8 mouse cellular contexts compared by ENCODE assay signal in the genomic region with DNA sequence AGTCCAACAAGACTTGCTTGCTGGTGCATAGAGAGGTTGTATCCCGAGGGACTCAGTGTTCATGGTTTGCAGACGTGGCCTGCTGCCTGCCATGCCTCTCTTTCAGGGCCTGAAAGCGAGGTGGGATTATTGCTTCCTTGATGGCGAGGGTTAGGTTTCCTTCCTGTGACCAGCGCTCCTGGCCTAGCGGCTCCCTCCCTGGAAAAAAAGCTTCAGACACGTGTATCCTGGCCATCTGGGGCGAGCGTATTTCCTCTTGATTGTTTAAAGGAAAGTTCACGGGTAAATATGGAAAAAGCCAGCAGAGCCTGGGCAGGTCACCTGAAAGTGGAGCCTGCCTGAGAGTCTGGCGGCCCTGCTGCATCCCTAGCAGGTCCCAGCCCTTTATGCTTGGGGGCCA.
DNase-seq lines count a peak whose midpoint lies in the region; ATAC-seq and TF ChIP-seq lines count a peak whose summit lies in the region.

No protein-coding gene starts in this region.

- peak; percentile 32 for DNase-seq in adrenal gland, postnatal 10 days
- peak; percentile 9 for DNase-seq in brain, embryonic 14.5 days (ENCODE audit: low read depth)
- peak; percentile 53 to 80 for DNase-seq in kidney, postnatal 36 days
- DNase-seq in left cerebral cortex, postnatal 14 days (ENCODE audit: low spot score in 2 of 2) = no peak
- no peak for DNase-seq in hindbrain, embryonic 14.5 days (ENCODE audit: low spot score)
- no peak for DNase-seq in cerebellum, adult 2 months

- H3K27me3 ChIP-seq in heart, embryonic 16.5 days (ENCODE audit: control insufficient read depth, insufficient read depth, low read length) = no peaks in the 10 kb centered on the region
- no peaks in the 10 kb centered on the region for H3K27me3 ChIP-seq in hindbrain, embryonic 14.5 days (ENCODE audit: control insufficient read depth, insufficient read depth, low read length)
- no peaks in the 10 kb centered on the region for H3K27me3 ChIP-seq in cerebellum, adult 2 months (ENCODE audit: control insufficient read depth, insufficient read depth, low read length)

- no peak for TF ChIP-seq CTCF in brain, embryonic 14.5 days (IDR thresholded peaks at IDR 0.05; ENCODE audit: borderline replicate concordance, extremely low read depth, insufficient read depth, insufficient read length)
- no peak for TF ChIP-seq CTCF in cerebellum, adult 2 months (IDR thresholded peaks at IDR 0.05; ENCODE audit: borderline replicate concordance, insufficient read depth, low read depth, low read length)

- TF ChIP-seq POLR2A in brain, embryonic 14.5 days (IDR thresholded peaks at IDR 0.05; ENCODE audit: borderline replicate concordance, extremely low read depth, insufficient read depth, insufficient read length, poor library complexity, severe bottlenecking) = no peak
- no peak for TF ChIP-seq POLR2A in cerebellum, adult 2 months (IDR thresholded peaks at IDR 0.05; ENCODE audit: borderline replicate concordance, insufficient read depth, low read length)

- peak overlapping the region; percentile 35; the same call in 1 of the 2 replicates for H3K27ac ChIP-seq in heart, embryonic 16.5 days (ENCODE audit: low read length)
- no peak overlapping the region for H3K27ac ChIP-seq in hindbrain, embryonic 14.5 days
- H3K27ac ChIP-seq in cerebellum, adult 2 months (ENCODE audit: insufficient read depth, low read length) = no peak overlapping the region

- ATAC-seq in heart, embryonic 16.5 days (replicated peaks; ENCODE audit: extremely low read depth, insufficient read depth, low FRiP score) = peak; percentile 50
- ATAC-seq in megakaryocyte, adult 5-6 weeks (ENCODE audit: poor library complexity, severe bottlenecking) = no peak
- ATAC-seq in hindbrain, embryonic 14.5 days (ENCODE audit: low FRiP score) = no peak

- no peaks in the 10 kb centered on the region for H3K36me3 ChIP-seq in heart, embryonic 16.5 days (ENCODE audit: control insufficient read depth, insufficient read depth)
- no peaks in the 10 kb centered on the region for H3K36me3 ChIP-seq in hindbrain, embryonic 14.5 days (replicated peaks; ENCODE audit: control insufficient read depth, insufficient read depth)

- H3K4me3 ChIP-seq in heart, embryonic 16.5 days (ENCODE audit: low read length) = no peak overlapping the region
- H3K4me3 ChIP-seq in hindbrain, embryonic 14.5 days (replicated peaks; ENCODE audit: low read length) = no peak overlapping the region
- H3K4me3 ChIP-seq in cerebellum, adult 2 months (replicated peaks; ENCODE audit: insufficient read depth, low read depth, low read length) = no peak overlapping the region

- intact Hi-C loops in left cerebral cortex, postnatal 14 days (cut with DNase I) = no loop called here

- no peak overlapping the region for H3K4me2 ChIP-seq in heart, embryonic 16.5 days (ENCODE audit: low read depth, low read length)
- no peak overlapping the region for H3K4me2 ChIP-seq in hindbrain, embryonic 14.5 days (replicated peaks)

- 64% methylated on average over 11 of the region's 11 CpGs for WGBS in heart, embryonic 16.5 days
- whole genome bisulfite sequencing in hindbrain, embryonic 14.5 days = 75% methylated on average over 11 of the region's 11 CpGs
- WGBS in cerebellum, adult 2 months = 76% methylated on average over 11 of the region's 11 CpGs

- peaks cover 11% of the 10 kb centered on the region for H3K4me1 ChIP-seq in heart, embryonic 16.5 days (ENCODE audit: control insufficient read depth, insufficient read depth, low read length)
- H3K4me1 ChIP-seq in hindbrain, embryonic 14.5 days (replicated peaks; ENCODE audit: control insufficient read depth, insufficient read depth, low read length) = no peaks in the 10 kb centered on the region
- H3K4me1 ChIP-seq in cerebellum, adult 2 months (ENCODE audit: control insufficient read depth, insufficient read depth, low read length) = no peaks in the 10 kb centered on the region

- H3K9me3 ChIP-seq in heart, embryonic 16.5 days (replicated peaks; ENCODE audit: control insufficient read depth, low read length) = no peaks in the 10 kb centered on the region
- H3K9me3 ChIP-seq in hindbrain, embryonic 14.5 days (ENCODE audit: control insufficient read depth, low read length) = no peaks in the 10 kb centered on the region

- no peak overlapping the region for H3K9ac ChIP-seq in heart, embryonic 16.5 days (ENCODE audit: low read length)
- no peak overlapping the region for H3K9ac ChIP-seq in hindbrain, embryonic 14.5 days

Comparison
In these comparisons a context has a peak if more than half of its experiments do, and no peak if none do; other contexts are left out.
1. DNase-seq: peak in adrenal gland, postnatal 10 days (single experiment), brain, embryonic 14.5 days (single experiment) and kidney, postnatal 36 days (2 of 2); none in left cerebral cortex, postnatal 14 days (0 of 2), hindbrain, embryonic 14.5 days (single experiment) and cerebellum, adult 2 months (0 of 2).